In genomic region chr14:120265886-120266285, GRCm38 (mm10) we compare ENCODE assay signal across 34 mouse cellular contexts.
"Had no signal": no experiment of that assay in that cellular context is flagged by ENCODE, and none has a peak within 500 bp of the region (broad histone marks: within the 10 kb centered on the region; RNA-seq: fewer than 3 reads in every experiment).

No protein-coding gene starts in this region.

- H3K36me3 ChIP-seq: heart, embryonic 12.5 days; heart, embryonic 13.5 days; heart, embryonic 15.5 days; hindbrain, embryonic 10.5 days; hindbrain, embryonic 12.5 days; hindbrain, embryonic 13.5 days; hindbrain, embryonic 15.5 days; intestine, embryonic 15.5 days; kidney, embryonic 15.5 days had no signal

- H3K4me1 ChIP-seq: heart, embryonic 15.5 days; hindbrain, embryonic 10.5 days; hindbrain, embryonic 12.5 days; hindbrain, embryonic 13.5 days; hindbrain, embryonic 15.5 days had no signal

- H3K9ac ChIP-seq: heart, embryonic 12.5 days; heart, embryonic 13.5 days; heart, embryonic 15.5 days; hindbrain, embryonic 12.5 days; hindbrain, embryonic 13.5 days; hindbrain, embryonic 14.5 days; hindbrain, embryonic 15.5 days; intestine, embryonic 15.5 days; kidney, embryonic 15.5 days had no signal

- DNase-seq: heart, postnatal 14 days; heart, postnatal 36 days; heart, postnatal 4 days; kidney, adult 11 months; kidney, adult 18-20 months; kidney, adult 2 months; kidney, adult 8-10 months; kidney, adult 9 months; kidney, postnatal 10 days; kidney, postnatal 14 days; kidney, postnatal 25 days; kidney, postnatal 36 days; kidney, postnatal 4 days; layer of hippocampus, adult 9-11 months; layer of hippocampus, postnatal 36 days had no signal

- ATAC-seq: hindbrain, embryonic 16.5 days; hindbrain, postnatal 0 days; inflammation-experienced regulatory T-cells, adult 6 months; intestine, embryonic 15.5 days; intestine, embryonic 16.5 days; intestine, postnatal 0 days had no signal

- H3K9me3 ChIP-seq: heart, embryonic 12.5 days; heart, embryonic 13.5 days; heart, embryonic 15.5 days; hindbrain, embryonic 10.5 days; hindbrain, embryonic 12.5 days; hindbrain, embryonic 13.5 days; hindbrain, embryonic 15.5 days; intestine, embryonic 15.5 days; kidney, embryonic 15.5 days had no signal

- H3K4me2 ChIP-seq: heart, embryonic 11.5 days; heart, embryonic 12.5 days; heart, embryonic 13.5 days; heart, embryonic 15.5 days; hindbrain, embryonic 12.5 days; hindbrain, embryonic 13.5 days; hindbrain, embryonic 14.5 days; hindbrain, embryonic 15.5 days; intestine, embryonic 15.5 days; kidney, embryonic 15.5 days had no signal

- H3K27me3 ChIP-seq: heart, embryonic 12.5 days; heart, embryonic 13.5 days; heart, embryonic 15.5 days; hindbrain, embryonic 12.5 days; hindbrain, embryonic 13.5 days; hindbrain, embryonic 15.5 days; intestine, embryonic 15.5 days; kidney, embryonic 15.5 days had no signal

- H3K27ac ChIP-seq: heart, adult 2 months; heart, embryonic 13.5 days; heart, embryonic 15.5 days; hindbrain, embryonic 10.5 days; hindbrain, embryonic 12.5 days; hindbrain, embryonic 13.5 days; hindbrain, embryonic 14.5 days; hindbrain, embryonic 15.5 days; hindbrain, postnatal 0 days; intestine, embryonic 15.5 days; kidney, embryonic 15.5 days; kidney, postnatal 0 days; layer of hippocampus, adult 2 months had no signal

- H3K4me3 ChIP-seq: heart, adult 2 months; heart, embryonic 12.5 days; heart, embryonic 13.5 days; heart, embryonic 15.5 days; hindbrain, embryonic 10.5 days; hindbrain, embryonic 12.5 days; hindbrain, embryonic 13.5 days; hindbrain, embryonic 15.5 days; intestine, embryonic 15.5 days; kidney, embryonic 15.5 days; layer of hippocampus, adult 2 months had no signal
